Mouse (Mus musculus) hindbrain, embryonic 14.5 days (tissue): ENCODE data around the gene 2200002D01Rik. TPM values are rescaled to one million over a fixed set of nuclear protein-coding genes. Genes with fewer than 3 reads are reported as not detected.

ENCODE experiments used
- ATAC-seq: fragments of 200-750 bp; cut with Nextera tagmentation; 2 replicates; pipeline ENCODE4 v1.8.0; 2017; ENCODE audit warnings: moderate number of reproducible peaks, mild to moderate bottlenecking, moderate TSS enrichment, moderate library complexity; ENCODE audit not compliant: low FRiP score
- DNase-seq: peaks from one replicate; pipeline ENCODE4 v3.0.0-alpha.2; 2015; ENCODE audit warnings: low spot score
- H3K27ac ChIP-seq: fragments of 300-500 bp; sonication (generic); 2 replicates; pipeline ENCODE4 v1.5.1; 2014; ENCODE audit warnings: mild to moderate bottlenecking, moderate library complexity
- H3K27me3 ChIP-seq: fragments of 300-500 bp; sonication (generic); 2 replicates; pipeline ENCODE4 v1.6.1; 2014; ENCODE audit warnings: mild to moderate bottlenecking, low read length, mixed read lengths; ENCODE audit not compliant: control insufficient read depth, insufficient read depth
- H3K36me3 ChIP-seq: fragments of 300-500 bp; sonication (generic); replicated peaks from 2 replicates; pipeline ENCODE4 v1.6.1; 2014; ENCODE audit not compliant: control insufficient read depth, insufficient read depth
- H3K4me1 ChIP-seq: fragments of 300-500 bp; sonication (generic); replicated peaks from 2 replicates; pipeline ENCODE4 v1.6.1; 2014; ENCODE audit warnings: antibody characterized with exemption, low read length, mixed read lengths; ENCODE audit not compliant: control insufficient read depth, insufficient read depth
- H3K4me2 ChIP-seq: fragments of 300-500 bp; sonication (generic); replicated peaks from 2 replicates; pipeline ENCODE4 v1.6.1; 2014; ENCODE audit warnings: mild to moderate bottlenecking, moderate library complexity
- H3K4me3 ChIP-seq: fragments of 300-500 bp; sonication (generic); replicated peaks from 2 replicates; pipeline ENCODE4 v1.5.1; 2014; ENCODE audit warnings: mild to moderate bottlenecking, low read length
- H3K9ac ChIP-seq: fragments of 300-500 bp; sonication (generic); 2 replicates; pipeline ENCODE4 v1.6.1; 2014
- H3K9me3 ChIP-seq: fragments of 300-500 bp; sonication (generic); 2 replicates; pipeline ENCODE4 v1.6.1; 2016; ENCODE audit warnings: low read length; ENCODE audit not compliant: control insufficient read depth
- WGBS: fragments of 180-500 bp; shearing (Covaris S2); extraction: QIAGEN DNeasy Blood & Tissue Kit; methylation state at CpG from one replicate; pipeline ENCODE4 v1.1.7; 2014; 5-methylcytosine and 5-hydroxymethylcytosine counted together
- polyA plus RNA-seq: library from polyadenylated mRNA; unstranded; fragments of >200 nt; fragmentation: Nextera tagmentation; extraction: Ambion mirVana; gene quantifications from 2 replicates; pipeline ENCODE4 v1.2.1, GENCODE M21; 2014

Gene 2200002D01Rik
- polyA plus RNA-seq, 1 experiment from 2014 or later = 0.67 TPM

GRCm38 (mm10) chr7:29233745-29234144 lies 14.5 kb downstream of the 2200002D01Rik start:
- Histone ChIP-seq H3K4me1 (peaks cover 6% of the 10 kb centered on the region; the same call in 1 of the 2 replicates), H3K4me3 (no peak overlapping the region), H3K36me3 (no peaks in the 10 kb centered on the region), H3K27ac (no peak overlapping the region), H3K4me2 (no peak overlapping the region), H3K9me3 (no peaks in the 10 kb centered on the region), H3K9ac (no peak overlapping the region), H3K27me3 (peaks cover 40% of the 10 kb centered on the region)
- no peak for DNase-seq
- WGBS = 76% methylated on average over 6 of the region's 6 CpGs
- ATAC-seq = no peak

- ATAC-seq = no peak; the same call in 1 of the 2 replicates
- 2% methylated on average over 62 of the region's 62 CpGs for WGBS
These were observed 15.8 kb downstream of the 2200002D01Rik start, which contains the start of gene Kcnk6 for GRCm38 (mm10) chr7:29232247-29233013. Gene Kcnk6 (minus strand): TSS chr7:29232515.

GRCm38 (mm10) chr7:29231517-29231916 lies 16.7 kb downstream of the 2200002D01Rik start:
- Histone ChIP-seq H3K4me2 (peak overlapping the region; percentile 79), H3K27ac (no peak overlapping the region), H3K27me3 (peaks cover 40% of the 10 kb centered on the region)

More at GRCm38 (mm10) chr7:29232247-29233013, 15.8 kb downstream of the 2200002D01Rik start, which contains the start of gene Kcnk6:
- peak within 1 kb of the TSS; percentile 39 for H3K4me3 ChIP-seq
- H3K9me3 ChIP-seq = no peaks in the 10 kb centered on the region
- no peaks in the 10 kb centered on the region for H3K36me3 ChIP-seq
- H3K27me3 ChIP-seq = peaks cover 40% of the 10 kb centered on the region
- no peak for DNase-seq
- peak within 1 kb of the TSS; percentile 54 for H3K9ac ChIP-seq
- H3K4me2 ChIP-seq = peak within 1 kb of the TSS; percentile 79
- H3K4me1 ChIP-seq = peaks cover 6% of the 10 kb centered on the region; the same call in 1 of the 2 replicates
- H3K27ac ChIP-seq = no peak within 1 kb of the TSS

GRCm38 (mm10) chr7:29230560-29230959 lies 17.7 kb downstream of the 2200002D01Rik start:
- Histone ChIP-seq H3K4me2 (no peak overlapping the region), H3K9ac (no peak overlapping the region), H3K36me3 (no peaks in the 10 kb centered on the region), H3K4me1 (peaks cover 6% of the 10 kb centered on the region), H3K27me3 (peaks cover 40% of the 10 kb centered on the region), H3K27ac (no peak overlapping the region), H3K9me3 (no peaks in the 10 kb centered on the region), H3K4me3 (no peak overlapping the region)
- 15% methylated on average over 3 of the region's 3 CpGs for WGBS
- DNase-seq (no peak), ATAC-seq (no peak)

More at GRCm38 (mm10) chr7:29231517-29231916, 16.7 kb downstream of the 2200002D01Rik start:
- no peak for ATAC-seq
- 55% methylated on average over 3 of the region's 3 CpGs for WGBS
- Histone ChIP-seq H3K9ac (no peak overlapping the region), H3K9me3 (no peaks in the 10 kb centered on the region), H3K36me3 (no peaks in the 10 kb centered on the region), H3K4me3 (peak overlapping the region; percentile 39), H3K4me1 (peaks cover 6% of the 10 kb centered on the region; the same call in 1 of the 2 replicates)
- no peak for DNase-seq

- Histone ChIP-seq H3K4me2 (no peak overlapping the region), H3K4me3 (no peak overlapping the region), H3K27me3 (peaks cover 32% of the 10 kb centered on the region), H3K9me3 (no peaks in the 10 kb centered on the region), H3K9ac (no peak overlapping the region), H3K36me3 (no peaks in the 10 kb centered on the region), H3K4me1 (peaks cover 16% of the 10 kb centered on the region), H3K27ac (no peak overlapping the region)
- ATAC-seq (no peak), DNase-seq (no peak)
- 81% methylated on average over 4 of the region's 4 CpGs for WGBS
These were observed 20.1 kb downstream of the 2200002D01Rik start for GRCm38 (mm10) chr7:29228202-29228601.

GRCm38 (mm10) chr7:29225520-29225919 lies 22.7 kb downstream of the 2200002D01Rik start:
- Histone ChIP-seq H3K4me2 (peak overlapping the region; percentile 34; the same call in 1 of the 2 replicates), H3K4me3 (no peak overlapping the region), H3K4me1 (peaks cover 10% of the 10 kb centered on the region), H3K27ac (no peak overlapping the region), H3K36me3 (no peaks in the 10 kb centered on the region), H3K9me3 (no peaks in the 10 kb centered on the region), H3K9ac (no peak overlapping the region), H3K27me3 (peaks cover 5% of the 10 kb centered on the region)
- whole genome bisulfite sequencing = 73% methylated on average over 13 of the region's 13 CpGs
- no peak for ATAC-seq
- no peak for DNase-seq

- no peak overlapping the region; the same call in 1 of the 2 replicates for H3K4me3 ChIP-seq
- ATAC-seq (0 out of 2 replicates have a peak, but pooled peaks have one; percentile 65), DNase-seq (no peak)
- peaks cover 10% of the 10 kb centered on the region for H3K4me1 ChIP-seq
- H3K36me3 ChIP-seq = no peaks in the 10 kb centered on the region
- peak overlapping the region; percentile 34; the same call in 1 of the 2 replicates for H3K4me2 ChIP-seq
- no peak overlapping the region for H3K27ac ChIP-seq
- 12% methylated on average over 16 of the region's 16 CpGs for WGBS
- no peaks in the 10 kb centered on the region for H3K27me3 ChIP-seq
- H3K9me3 ChIP-seq = peaks cover 3% of the 10 kb centered on the region; the same call in 1 of the 2 replicates
- H3K9ac ChIP-seq = peak overlapping the region; percentile 20; the same call in 1 of the 2 replicates
These were observed 23.4 kb downstream of the 2200002D01Rik start for GRCm38 (mm10) chr7:29224756-29225394.

- no peak overlapping the region for H3K27ac ChIP-seq
- 37% methylated on average over 15 of the region's 15 CpGs for WGBS
- ATAC-seq = no peak
These were observed 33.4 kb downstream of the 2200002D01Rik start for GRCm38 (mm10) chr7:29214846-29215245.

GRCm38 (mm10) chr7:29214236-29214635 lies 34.0 kb downstream of the 2200002D01Rik start:
- WGBS = 57% methylated on average over 2 of the region's 2 CpGs
- no peak overlapping the region for H3K27ac ChIP-seq
- ATAC-seq (no peak), DNase-seq (no peak)
- 0 out of 2 replicates have a peak, but pooled peaks cover 7% of the 10 kb centered on the region for H3K4me1 ChIP-seq
- no peak overlapping the region for H3K4me3 ChIP-seq
- H3K9ac ChIP-seq = no peak overlapping the region
- 0 out of 2 replicates have a peak, but pooled peaks cover 3% of the 10 kb centered on the region for H3K9me3 ChIP-seq
- peak overlapping the region; percentile 53; the same call in 1 of the 2 replicates for H3K4me2 ChIP-seq
- no peaks in the 10 kb centered on the region for H3K36me3 ChIP-seq
- peaks cover 10% of the 10 kb centered on the region; the same call in 1 of the 2 replicates for H3K27me3 ChIP-seq

More at GRCm38 (mm10) chr7:29214846-29215245, 33.4 kb downstream of the 2200002D01Rik start:
- peaks cover 10% of the 10 kb centered on the region; the same call in 1 of the 2 replicates for H3K27me3 ChIP-seq
- 0 out of 2 replicates have a peak, but pooled peaks cover 7% of the 10 kb centered on the region for H3K4me1 ChIP-seq
- H3K9me3 ChIP-seq = peaks cover 8% of the 10 kb centered on the region
- no peak overlapping the region for H3K4me3 ChIP-seq
- no peaks in the 10 kb centered on the region for H3K36me3 ChIP-seq
- no peak for DNase-seq
- no peak overlapping the region for H3K4me2 ChIP-seq
- H3K9ac ChIP-seq = no peak overlapping the region
